Mouse (Mus musculus): ENCODE data around the gene Eef2k. TPM values are rescaled to one million over a fixed set of nuclear protein-coding genes. Genes with fewer than 3 reads are reported as not detected.

The Eef2k gene
- polyA plus RNA-seq (2012; rRNA removed; ENCODE audit: low replicate concordance): 12.9 and 26.8 TPM in 2 replicates

GRCm38 (mm10) chr7:120842345-120843036 lies at the start of gene Eef2k:
TSS of gene Eef2k (plus strand) at chr7:120842831.

GRCm38 (mm10) chr7:120811834-120812415 lies 30.7 kb upstream of the Eef2k start, which contains the start of gene Gm5737:
TSS of gene Gm5737 (plus strand) at chr7:120812365.

DNA sequence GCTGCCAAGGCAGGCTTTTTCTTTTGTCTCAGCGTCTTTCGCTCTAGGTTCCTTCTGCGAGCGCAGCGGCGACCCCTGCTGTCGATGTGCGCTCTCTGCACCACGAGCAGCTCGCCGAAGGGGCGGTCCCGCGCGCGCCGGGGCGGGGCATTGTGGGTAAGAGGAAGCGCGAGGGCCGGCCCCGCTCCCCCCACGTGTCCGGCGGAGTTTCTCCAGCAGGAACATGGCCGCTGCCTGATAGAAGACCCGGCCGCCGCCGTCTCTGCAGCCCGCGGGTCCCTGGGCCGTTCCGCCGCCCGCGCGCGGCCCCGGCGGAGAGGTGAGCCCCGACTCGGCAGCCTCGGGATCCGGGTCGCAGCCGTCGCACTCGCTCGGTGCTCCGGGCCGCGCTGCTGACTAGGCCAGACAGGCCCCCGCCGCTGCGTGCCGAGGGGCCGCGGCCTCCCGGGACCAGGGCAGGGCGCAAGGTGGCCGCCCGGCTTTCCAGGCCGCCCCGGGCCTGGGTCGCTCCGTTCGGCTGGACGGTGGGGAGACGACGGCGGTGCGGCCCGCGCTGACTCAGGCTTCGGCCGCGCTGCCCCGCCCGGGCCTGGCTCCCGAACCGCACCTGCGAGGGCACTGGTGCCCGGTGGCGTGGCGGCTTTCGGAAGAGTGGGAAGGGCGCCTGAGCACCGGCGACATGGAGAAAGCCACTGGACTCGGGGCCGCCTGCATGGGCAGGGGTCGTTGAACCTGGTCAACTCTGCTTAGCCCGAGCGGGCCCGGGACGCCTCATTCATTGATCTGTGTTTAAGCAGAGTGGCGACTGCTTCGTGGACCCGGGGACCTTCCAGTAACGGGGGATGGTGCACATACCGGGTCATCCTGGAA lies 75.2 kb downstream of the Eef2k start, which contains the start of gene Polr3e:
Polr3e (plus strand) TSS at position 153 of the 870 bp plus-strand sequence.

Other genes starting within 250 kb of the Eef2k start
- gene Uqcrc2, start 207.7 kb upstream of the Eef2k start, polyA plus RNA-seq (2012; rRNA removed; ENCODE audit: low replicate concordance): 50.1 and 206 TPM in 2 replicates
- gene Pdzd9, start 172.5 kb upstream of the Eef2k start, polyA plus RNA-seq (2012; rRNA removed; ENCODE audit: low replicate concordance): not detected in 2 replicates
- 19.1 and 22.5 TPM in 2 replicates for gene Mosmo, start 165.2 kb upstream of the Eef2k start, polyA plus RNA-seq (2012; rRNA removed; ENCODE audit: low replicate concordance)
- gene Vwa3a, start 103.5 kb upstream of the Eef2k start, polyA plus RNA-seq (2012; rRNA removed; ENCODE audit: low replicate concordance): 1.3 and 3.1 TPM in 2 replicates
- 0.26 TPM in 1 of 2 replicates, not detected in the other for gene Gm5737, start 30.5 kb upstream of the Eef2k start, polyA plus RNA-seq (2012; rRNA removed; ENCODE audit: low replicate concordance)
- gene Polr3e, start 74.9 kb downstream of the Eef2k start, polyA plus RNA-seq (2012; rRNA removed; ENCODE audit: low replicate concordance): 14.6 and 15.3 TPM in 2 replicates
- gene Cdr2, start 139.5 kb downstream of the Eef2k start, polyA plus RNA-seq (2012; rRNA removed; ENCODE audit: low replicate concordance): 13.3 and 14.4 TPM in 2 replicates
- 0.47 and 0.96 TPM in 2 replicates for gene Mfsd13b, start 139.7 kb downstream of the Eef2k start, polyA plus RNA-seq (2012; rRNA removed; ENCODE audit: low replicate concordance)
- 18.2 and 36.3 TPM in 2 replicates for gene Mettl9, start 191.6 kb downstream of the Eef2k start, polyA plus RNA-seq (2012; rRNA removed; ENCODE audit: low replicate concordance)
- 1.8 and 3.2 TPM in 2 replicates for gene Igsf6, start 231.7 kb downstream of the Eef2k start, polyA plus RNA-seq (2012; rRNA removed; ENCODE audit: low replicate concordance)
- gene Otoa, start 238.8 kb downstream of the Eef2k start, polyA plus RNA-seq (2012; rRNA removed; ENCODE audit: low replicate concordance): 0.11 and 0.19 TPM in 2 replicates

Data from mammary gland, adult 2 months (tissue).